Mouse (Mus musculus) forebrain, embryonic 14.5 days (tissue): ENCODE results near the gene Rsph6a. TPM values are rescaled to one million over a fixed set of nuclear protein-coding genes. Genes with fewer than 3 reads are reported as not detected.

Experiments
- ATAC-seq: fragments of 200-750 bp; cut with Nextera tagmentation; 2 replicates; pipeline ENCODE4 v1.8.0; 2017; ENCODE audit warnings: mild to moderate bottlenecking, moderate library complexity
- DNase-seq: peaks from one replicate; pipeline ENCODE4 v3.0.0-alpha.2; 2015; ENCODE audit warnings: low spot score
- H3K27ac ChIP-seq: fragments of 300-500 bp; sonication (generic); 2 replicates; pipeline ENCODE4 v1.5.1; 2014; ENCODE audit warnings: low read depth, mild to moderate bottlenecking, control low read depth, low read length, moderate library complexity
- H3K27me3 ChIP-seq: fragments of 300-500 bp; sonication (generic); replicated peaks from 2 replicates; pipeline ENCODE4 v1.6.1; 2014; ENCODE audit warnings: low read length, control low read depth, mixed read lengths; ENCODE audit not compliant: control insufficient read depth, insufficient read depth
- H3K36me3 ChIP-seq: fragments of 300-500 bp; sonication (generic); 2 replicates; pipeline ENCODE4 v1.6.1; 2014; ENCODE audit warnings: low read length, control low read depth; ENCODE audit not compliant: control insufficient read depth, insufficient read depth
- H3K4me1 ChIP-seq: fragments of 300-500 bp; sonication (generic); 2 replicates; pipeline ENCODE4 v1.6.1; 2014; ENCODE audit warnings: antibody characterized with exemption, low read length, control low read depth; ENCODE audit not compliant: control insufficient read depth, insufficient read depth
- H3K4me2 ChIP-seq: fragments of 300-500 bp; sonication (generic); 2 replicates; pipeline ENCODE4 v1.6.1; 2014; ENCODE audit warnings: mild to moderate bottlenecking, control low read depth, low read length
- H3K4me3 ChIP-seq: fragments of 300-500 bp; sonication (generic); 2 replicates; pipeline ENCODE4 v1.5.1; 2014; ENCODE audit warnings: low read depth, low read length, control low read depth
- H3K9ac ChIP-seq: fragments of 300-500 bp; sonication (generic); 2 replicates; pipeline ENCODE4 v1.6.1; 2014; ENCODE audit warnings: mild to moderate bottlenecking, low read length, control low read depth, moderate library complexity
- H3K9me3 ChIP-seq: fragments of 300-500 bp; sonication (generic); replicated peaks from 2 replicates; pipeline ENCODE4 v1.6.1; 2016; ENCODE audit warnings: low read length, control low read depth, mixed read lengths; ENCODE audit not compliant: control insufficient read depth
- WGBS: fragments of 180-500 bp; shearing (Covaris S2); extraction: QIAGEN DNeasy Blood & Tissue Kit; methylation state at CpG from one replicate; pipeline ENCODE4 v1.1.7; 2014; 5-methylcytosine and 5-hydroxymethylcytosine counted together
- microRNA-seq: library from miRNA; unstranded; fragments of <30 nt; microRNA quantifications from one replicate; pipeline ENCODE4, GENCODE M21; 2016
- polyA plus RNA-seq: library from polyadenylated mRNA; unstranded; fragments of >200 nt; fragmentation: Nextera tagmentation; extraction: Ambion mirVana; gene quantifications from 2 replicates; pipeline ENCODE4 v1.2.1, GENCODE M21; 2014

Rsph6a gene
- polyA plus RNA-seq, 1 experiment from 2014 or later, result not detected

DNA sequence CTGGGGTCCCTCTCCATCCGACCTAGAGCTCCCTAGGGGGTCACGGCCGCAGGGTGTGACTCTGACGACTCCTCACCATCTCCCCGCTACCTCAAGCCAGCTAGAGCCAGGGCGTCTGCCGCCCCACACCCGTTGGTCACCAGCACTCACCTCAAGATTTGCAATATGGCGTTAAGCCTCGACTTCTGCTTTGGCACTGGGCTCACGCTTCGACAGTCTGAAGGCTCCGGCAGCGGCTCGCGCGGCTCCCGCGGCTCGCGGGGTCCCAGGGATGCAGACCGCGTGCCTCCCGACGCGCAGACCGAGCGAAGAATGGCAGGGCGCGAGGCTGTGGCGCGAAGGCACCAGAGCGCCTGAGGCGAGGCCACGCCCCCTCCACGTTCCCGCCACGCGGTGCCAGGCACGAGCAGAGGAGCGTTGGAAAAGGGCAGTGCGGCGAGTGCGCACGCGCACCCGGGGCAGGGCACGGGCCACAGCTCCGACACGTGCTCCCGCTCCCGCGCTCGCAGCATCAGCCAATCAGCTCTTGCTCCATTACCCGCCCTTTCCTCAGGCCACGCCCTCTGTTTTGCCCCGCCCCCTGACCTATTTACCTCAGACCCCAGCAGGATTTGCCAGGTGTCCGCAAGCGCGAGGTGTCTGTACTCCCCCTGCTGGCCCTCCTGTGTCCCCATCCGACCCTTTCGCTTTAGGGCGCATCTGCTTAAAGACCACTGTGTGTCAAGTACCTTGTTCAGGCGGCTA, 63.7 kb downstream of the Rsph6a start, which contains the start of gene Gm4969:
TSS of gene Gm4969 (minus strand) at position 341 of the 744 bp plus-strand sequence.
- ATAC-seq (peak; percentile 35), DNase-seq (peak; percentile 69)
- H3K9me3 ChIP-seq, result peaks cover 5% of the 10 kb centered on the region; the same call in 1 of the 2 replicates
- H3K4me3 ChIP-seq, result peak within 1 kb of the TSS; percentile 22
- no peak within 1 kb of the TSS for H3K27ac ChIP-seq
- H3K4me1 ChIP-seq, result peaks cover 9% of the 10 kb centered on the region
- H3K9ac ChIP-seq, result peak within 1 kb of the TSS; percentile 29; the same call in 1 of the 2 replicates
- no peaks in the 10 kb centered on the region for H3K36me3 ChIP-seq
- 24% methylated on average over 55 of the region's 64 CpGs for WGBS
- no peaks in the 10 kb centered on the region for H3K27me3 ChIP-seq
- peak within 1 kb of the TSS; percentile 45 for H3K4me2 ChIP-seq

DNA sequence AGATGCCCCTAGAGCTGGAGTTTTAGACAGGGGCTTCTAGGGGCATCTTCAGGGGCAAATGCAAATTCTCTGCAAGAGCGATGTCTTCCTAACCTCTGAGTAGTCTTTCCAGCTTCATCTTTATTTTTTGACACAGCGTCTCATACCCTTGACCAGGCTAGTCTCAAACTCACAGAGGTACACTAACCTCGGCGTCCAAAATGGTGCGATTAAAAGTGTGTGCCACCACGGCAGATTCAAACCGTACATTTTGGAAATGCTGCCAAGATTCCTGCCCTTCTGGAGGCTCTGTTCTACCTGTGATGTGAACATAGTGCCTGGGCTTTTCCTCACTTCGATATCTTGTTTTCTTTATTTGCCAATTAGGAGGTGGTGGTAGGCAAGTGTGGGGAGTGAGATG, 64.6 kb downstream of the Rsph6a start:
- Histone ChIP-seq H3K27me3 (no peaks in the 10 kb centered on the region), H3K36me3 (no peaks in the 10 kb centered on the region), H3K4me3 (no peak overlapping the region), H3K9ac (no peak overlapping the region), H3K9me3 (peaks cover 5% of the 10 kb centered on the region; the same call in 1 of the 2 replicates), H3K27ac (no peak overlapping the region), H3K4me1 (peaks cover 9% of the 10 kb centered on the region), H3K4me2 (no peak overlapping the region)
- WGBS, result 94% methylated on average over 8 of the region's 8 CpGs
- DNase-seq (no peak), ATAC-seq (peak; percentile 35)

GRCm38 (mm10) chr7:19119631-19120429, 65.3 kb downstream of the Rsph6a start, which contains the start of gene Fbxo46:
Gene Fbxo46 (plus strand): TSS chr7:19119859.
- DNase-seq (peak; percentile 100), ATAC-seq (peak; percentile 97)
- Histone ChIP-seq H3K4me2 (peak within 1 kb of the TSS; percentile 86), H3K4me3 (peak within 1 kb of the TSS; percentile 71), H3K4me1 (peaks cover 9% of the 10 kb centered on the region), H3K27ac (no peak within 1 kb of the TSS; the same call in 1 of the 2 replicates), H3K9me3 (peaks cover 5% of the 10 kb centered on the region; the same call in 1 of the 2 replicates), H3K36me3 (no peaks in the 10 kb centered on the region), H3K27me3 (no peaks in the 10 kb centered on the region), H3K9ac (peak within 1 kb of the TSS; percentile 81)
- WGBS, result 3% methylated on average over 34 of the region's 34 CpGs

DNA sequence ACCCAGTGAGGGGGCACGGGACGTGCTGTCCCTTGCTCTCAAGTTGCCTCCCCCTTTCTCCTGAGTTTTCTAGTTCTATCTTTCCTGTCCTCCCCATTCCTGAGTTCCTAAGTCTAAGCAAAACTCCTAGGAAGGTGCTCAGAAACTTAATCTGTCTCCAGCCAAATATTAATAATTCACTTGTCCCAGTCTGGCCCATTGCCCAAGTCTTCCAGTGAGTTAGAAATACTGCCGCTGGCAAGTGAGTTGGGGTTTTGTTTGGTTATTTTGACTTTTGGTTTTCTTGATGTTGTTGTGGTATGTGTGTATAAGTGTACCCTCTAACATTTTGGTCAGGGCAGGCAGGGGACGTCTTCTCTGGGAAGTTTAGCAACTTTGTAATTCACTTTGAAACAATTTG, 67.2 kb downstream of the Rsph6a start:
- no peaks in the 10 kb centered on the region for H3K36me3 ChIP-seq
- 87% methylated on average over 4 of the region's 4 CpGs for WGBS
- H3K27ac ChIP-seq, result no peak overlapping the region
- no peak overlapping the region for H3K9ac ChIP-seq
- H3K4me1 ChIP-seq, result peaks cover 9% of the 10 kb centered on the region
- no peak overlapping the region for H3K4me2 ChIP-seq
- no peak overlapping the region for H3K4me3 ChIP-seq
- H3K27me3 ChIP-seq, result no peaks in the 10 kb centered on the region
- H3K9me3 ChIP-seq, result peaks cover 5% of the 10 kb centered on the region; the same call in 1 of the 2 replicates
- no peak for DNase-seq
- ATAC-seq, result no peak

Small RNA genes lying within 50 kb of the gene (microRNA-seq; reads per million reads assigned to microRNA genes)
- 0.53 reads per million for gene Mir3100

Other genes with a start within 250 kb of the Rsph6a start
- 0.10 TPM in 1 of 2 replicates, not detected in the other for gene Psg17, start 233.1 kb upstream of the Rsph6a start, polyA plus RNA-seq
- 0.29 and 0.41 TPM in 2 replicates for gene Mill2, start 214.7 kb upstream of the Rsph6a start, polyA plus RNA-seq
- 19.1 and 20.9 TPM in 2 replicates for gene Pglyrp1, start 183.4 kb upstream of the Rsph6a start, polyA plus RNA-seq
- 17.4 and 19.0 TPM in 2 replicates for gene Ccdc61, start 144.3 kb upstream of the Rsph6a start, polyA plus RNA-seq
- 13.1 and 15.7 TPM in 2 replicates for gene Nova2, start 128.8 kb upstream of the Rsph6a start, polyA plus RNA-seq
- gene Nanos2, start 67.3 kb upstream of the Rsph6a start, polyA plus RNA-seq, result 0.18 and 0.49 TPM in 2 replicates
- 3.6 and 3.9 TPM in 2 replicates for gene Mypop, start 63.4 kb upstream of the Rsph6a start, polyA plus RNA-seq
- 25.9 and 33.3 TPM in 2 replicates for gene Irf2bp1, start 50.6 kb upstream of the Rsph6a start, polyA plus RNA-seq
- gene Foxa3, start 31.2 kb upstream of the Rsph6a start, polyA plus RNA-seq, result not detected in 2 replicates
- 19.1 and 22.7 TPM in 2 replicates for gene Sympk, start 30.3 kb upstream of the Rsph6a start, polyA plus RNA-seq
- 28.0 and 29.1 TPM in 2 replicates for gene Dmwd, start 21.5 kb downstream of the Rsph6a start, polyA plus RNA-seq
- gene Dmpk, start 29.2 kb downstream of the Rsph6a start, polyA plus RNA-seq, result 4.4 and 7.8 TPM in 2 replicates
- 2.4 and 3.5 TPM in 2 replicates for gene Six5, start 39.9 kb downstream of the Rsph6a start, polyA plus RNA-seq
- gene Gm4969, start 63.7 kb downstream of the Rsph6a start, polyA plus RNA-seq, result 2.2 and 3.3 TPM in 2 replicates
- gene Fbxo46, start 65.2 kb downstream of the Rsph6a start, polyA plus RNA-seq, result 10.1 and 11.9 TPM in 2 replicates
- gene Qpctl, start 94.6 kb downstream of the Rsph6a start, polyA plus RNA-seq, result 11.1 and 14.0 TPM in 2 replicates
- 141 and 155 TPM in 2 replicates for gene Snrpd2, start 95.0 kb downstream of the Rsph6a start, polyA plus RNA-seq
- 4.8 and 8.2 TPM in 2 replicates for gene Gipr, start 111.4 kb downstream of the Rsph6a start, polyA plus RNA-seq
- 3.4 TPM in 2 replicates for gene Eml2, start 121.7 kb downstream of the Rsph6a start, polyA plus RNA-seq
- 1.8 and 2.3 TPM in 2 replicates for gene Gpr4, start 157.8 kb downstream of the Rsph6a start, polyA plus RNA-seq
- 42.5 TPM in 2 replicates for gene Opa3, start 173.6 kb downstream of the Rsph6a start, polyA plus RNA-seq
- gene Vasp, start 217.1 kb downstream of the Rsph6a start, polyA plus RNA-seq, result 27.1 and 32.3 TPM in 2 replicates
- gene Ppm1n, start 225.4 kb downstream of the Rsph6a start, polyA plus RNA-seq, result 0.30 and 0.67 TPM in 2 replicates
- gene Rtn2, start 227.9 kb downstream of the Rsph6a start, polyA plus RNA-seq, result 102 and 109 TPM in 2 replicates